Mouse (Mus musculus) liver, postnatal 0 days (tissue): Measurements from ENCODE around the gene Lrrc4.
A peak's percentile ranks its signal among the peaks of the same experiment; 100 is the strongest.

Experiments used
- CTCF ChIP-seq: sonication (generic); IDR thresholded peaks from 2 replicates; pipeline ENCODE4 v1.5.1; 2016; ENCODE audit warnings: antibody characterized with exemption, low read depth
- EP300 ChIP-seq: IDR thresholded peaks from 2 replicates; pipeline ENCODE4 v1.6.1; 2016; ENCODE audit warnings: antibody characterized with exemption, low read depth, mild to moderate bottlenecking

GRCm38 (mm10) chr6:28791183-28791582 is 40.4 kb downstream of the Lrrc4 start:
- no peak for TF ChIP-seq CTCF
- peak; percentile 20; the same call in 1 of the 2 replicates for TF ChIP-seq EP300
